Mouse (Mus musculus) G1E (cell line): ENCODE measurements around the gene Fancc.

Source experiments
- CTCF ChIP-seq: IDR thresholded peaks from 2 replicates; pipeline ENCODE4 v1.5.1; 2012; ENCODE audit warnings: low read depth, low read length, inconsistent platforms, mixed read lengths
- GATA1 ChIP-seq: IDR thresholded peaks from 2 replicates; pipeline ENCODE4 v1.6.1; 2012; ENCODE audit warnings: borderline replicate concordance, low read length, inconsistent platforms, mixed read lengths
- POLR2AphosphoS5 ChIP-seq: IDR thresholded peaks from 2 replicates; pipeline ENCODE4 v1.6.1; 2012; ENCODE audit warnings: low read depth, low read length, inconsistent platforms; ENCODE audit not compliant: insufficient replicate concordance

- TF ChIP-seq CTCF (no peak), GATA1 (no peak), POLR2AphosphoS5 (no peak)
These were observed 80.3 kb downstream of the Fancc start for GRCm38 (mm10) chr13:63416824-63417223.
